Mouse (Mus musculus) embryo, embryonic 9.5 days (tissue): ENCODE data around the gene Olfr1057.
"Not testable (repeated sequence)": the region's sequence is repeated elsewhere in the genome, so short reads cannot be mapped to it uniquely, and the experiment has no call there.

Experiments
- DNase-seq: peaks from one replicate; pipeline ENCODE4 v3.0.0-alpha.2; 2017; ENCODE audit errors: extremely low spot score

Gene Olfr1057

GRCm38 (mm10) chr2:86378293-86378692 is at the start of gene Olfr1057:
Gene Olfr1057, minus strand, starts transcription at chr2:86378393.
- DNase-seq, result no peak

- not testable (repeated sequence) for DNase-seq
Observed at GRCm38 (mm10) chr2:86426649-86427048, 48.5 kb upstream of the Olfr1057 start, which contains the start of gene Olfr1062. Gene Olfr1062, minus strand, starts transcription at chr2:86426749.

- no peak for DNase-seq
Observed at GRCm38 (mm10) chr2:86413950-86414349, 35.8 kb upstream of the Olfr1057 start, which contains the start of gene Olfr1061. Gene Olfr1061, minus strand, starts transcription at chr2:86414050.

GRCm38 (mm10) chr2:86395114-86395513 is 16.9 kb upstream of the Olfr1057 start:
- DNase-seq, result no peak

GRCm38 (mm10) chr2:86388461-86388860 is 10.3 kb upstream of the Olfr1057 start, which contains the start of gene Olfr1058:
Gene Olfr1058, minus strand, starts transcription at chr2:86388561.
- not testable (repeated sequence) for DNase-seq

GRCm38 (mm10) chr2:86366342-86366741 is 11.9 kb downstream of the Olfr1057 start:
- DNase-seq, result not testable (repeated sequence)

GRCm38 (mm10) chr2:86362369-86362768 is 15.8 kb downstream of the Olfr1057 start, which contains the start of gene Olfr1056:
Gene Olfr1056, minus strand, starts transcription at chr2:86362469.
- DNase-seq, result no peak

GRCm38 (mm10) chr2:86351751-86352150 is 26.4 kb downstream of the Olfr1057 start:
- DNase-seq, result not testable (repeated sequence)

GRCm38 (mm10) chr2:86350184-86350583 is 28.0 kb downstream of the Olfr1057 start, which contains the start of gene Olfr1055:
Gene Olfr1055, minus strand, starts transcription at chr2:86350284.
- no peak for DNase-seq

- no peak for DNase-seq
Observed at GRCm38 (mm10) chr2:86335333-86335732, 42.9 kb downstream of the Olfr1057 start, which contains the start of gene Olfr1054. Gene Olfr1054, minus strand, starts transcription at chr2:86335433.
